Mouse (Mus musculus) liver, adult 2 months (tissue): Measurements from ENCODE around the gene Srsf2. TPM values are rescaled to one million over a fixed set of nuclear protein-coding genes. Genes with fewer than 3 reads are reported as not detected.

Source experiments
- DNase-seq: peaks from one replicate; pipeline ENCODE4 v3.0.0-alpha.2; 2011; ENCODE audit warnings: low read depth, low spot score; ENCODE audit errors: extremely low read depth
- H3K27ac ChIP-seq: fragments of 200-500 bp; replicated peaks from 2 replicates; pipeline ENCODE4 v1.5.1; 2012; ENCODE audit warnings: low read depth, mild to moderate bottlenecking, control low read depth, inconsistent platforms, low read length; ENCODE audit not compliant: insufficient read depth
- H3K27me3 ChIP-seq: fragments of 200-500 bp; 2 replicates; pipeline ENCODE4 v1.6.1; 2012; ENCODE audit warnings: mild to moderate bottlenecking, moderate library complexity, low read length, inconsistent platforms; ENCODE audit not compliant: control insufficient read depth, insufficient read depth
- H3K36me3 ChIP-seq: fragments of 200-500 bp; 2 replicates; pipeline ENCODE4 v1.6.1; 2012; ENCODE audit warnings: low read length, inconsistent platforms; ENCODE audit not compliant: control insufficient read depth, insufficient read depth
- H3K4me1 ChIP-seq: fragments of 200-500 bp; 2 replicates; pipeline ENCODE4 v1.6.1; 2011; ENCODE audit warnings: low read length; ENCODE audit not compliant: control insufficient read depth, insufficient read depth
- H3K4me3 ChIP-seq: fragments of 200-500 bp; 2 replicates; pipeline ENCODE4 v1.5.1; 2011; ENCODE audit warnings: low read depth, mild to moderate bottlenecking, control low read depth, low read length, moderate library complexity; ENCODE audit not compliant: insufficient read depth
- H3K79me2 ChIP-seq: fragments of 200-500 bp; 2 replicates; pipeline ENCODE4 v1.6.1; 2012; ENCODE audit warnings: inconsistent platforms, mild to moderate bottlenecking, low read length, moderate library complexity; ENCODE audit not compliant: control insufficient read depth, insufficient read depth
- H3K9ac ChIP-seq: fragments of 200-500 bp; 2 replicates; pipeline ENCODE4 v1.6.1; 2012; ENCODE audit warnings: low read depth, mild to moderate bottlenecking, control low read depth, inconsistent platforms, low read length
- CTCF ChIP-seq: fragments of 200-500 bp; IDR thresholded peaks from 2 replicates; pipeline ENCODE4 v1.5.1; 2011; ENCODE audit warnings: low read depth, low read length, control low read depth
- POLR2A ChIP-seq: fragments of 200-500 bp; IDR thresholded peaks from 2 replicates; pipeline ENCODE4 v1.6.1; 2011; ENCODE audit warnings: low read length, control low read depth; ENCODE audit not compliant: insufficient read depth; ENCODE audit errors: extremely low read depth
- WGBS: fragments of 180-500 bp; shearing (Covaris S2); methylation state at CpG from one replicate; pipeline ENCODE4 v1.1.7; 2018; 5-methylcytosine and 5-hydroxymethylcytosine counted together
- polyA plus RNA-seq: library from polyadenylated mRNA; depleted of rRNA; stranded (reverse); fragments of >200 nt; gene quantifications from 2 replicates; pipeline ENCODE4 v1.2.3, GENCODE M21; 2012
- total RNA-seq: library from RNA; depleted of rRNA; stranded (reverse); fragments of >200 nt; gene quantifications from 2 replicates; pipeline ENCODE4 v1.2.3, GENCODE M21; 2014

The Srsf2 gene
- total and polyA plus RNA-seq, 2 experiments: 50.6 to 250 TPM

DNA sequence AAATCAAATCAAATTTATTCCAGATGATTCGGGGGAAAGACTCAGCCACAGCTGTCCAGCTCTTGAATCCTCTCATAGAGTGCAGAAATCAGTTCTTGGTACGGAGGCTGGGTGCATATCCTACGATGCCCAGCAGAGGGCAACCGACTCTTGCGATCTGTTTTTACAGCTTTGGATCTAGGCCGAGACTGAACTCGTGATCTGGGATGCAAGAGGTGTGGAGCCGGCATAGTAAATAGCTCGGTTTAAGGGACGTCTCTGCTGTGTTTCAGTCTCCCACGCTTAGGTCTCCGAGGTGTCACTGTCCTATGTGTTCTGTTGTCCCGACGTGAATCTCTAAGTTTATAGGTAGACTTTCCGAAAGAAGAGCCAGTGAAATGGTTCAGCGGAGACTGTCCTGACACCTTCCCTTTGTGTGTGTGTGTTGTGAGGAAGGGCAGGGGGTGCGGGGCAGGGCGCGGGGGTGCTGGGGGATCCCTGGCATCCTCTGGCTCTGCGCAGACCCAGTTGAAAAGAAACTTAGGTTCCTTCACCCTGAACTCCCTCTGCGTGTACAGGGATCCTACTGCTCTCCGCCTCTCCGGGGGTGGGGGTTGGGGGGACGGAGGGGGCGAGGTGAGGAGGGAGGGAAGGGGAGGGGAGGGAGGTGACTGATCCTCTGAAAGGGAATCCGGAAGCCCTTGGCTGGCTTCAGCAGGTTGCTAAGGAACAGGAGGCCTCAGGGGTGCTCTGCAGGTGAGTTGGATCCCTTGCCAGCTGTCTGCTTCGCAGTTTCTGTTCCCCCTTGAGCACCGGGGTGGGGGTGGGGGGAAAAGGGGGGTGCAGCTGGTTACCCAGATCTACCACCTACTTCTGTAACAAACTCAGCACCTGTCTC, 32.6 kb upstream of the Srsf2 start:
- peak; percentile 72 for DNase-seq
- Histone ChIP-seq H3K4me1 (no peaks in the 10 kb centered on the region), H3K4me3 (peak overlapping the region; percentile 6; the same call in 1 of the 2 replicates), H3K27ac (no peak overlapping the region), H3K36me3 (no peaks in the 10 kb centered on the region), H3K27me3 (no peaks in the 10 kb centered on the region), H3K9ac (no peak overlapping the region), H3K79me2 (no peaks in the 10 kb centered on the region)
- WGBS: 9% methylated on average over 28 of the region's 28 CpGs
- TF ChIP-seq CTCF (peak; percentile 84), POLR2A (no peak)

DNA sequence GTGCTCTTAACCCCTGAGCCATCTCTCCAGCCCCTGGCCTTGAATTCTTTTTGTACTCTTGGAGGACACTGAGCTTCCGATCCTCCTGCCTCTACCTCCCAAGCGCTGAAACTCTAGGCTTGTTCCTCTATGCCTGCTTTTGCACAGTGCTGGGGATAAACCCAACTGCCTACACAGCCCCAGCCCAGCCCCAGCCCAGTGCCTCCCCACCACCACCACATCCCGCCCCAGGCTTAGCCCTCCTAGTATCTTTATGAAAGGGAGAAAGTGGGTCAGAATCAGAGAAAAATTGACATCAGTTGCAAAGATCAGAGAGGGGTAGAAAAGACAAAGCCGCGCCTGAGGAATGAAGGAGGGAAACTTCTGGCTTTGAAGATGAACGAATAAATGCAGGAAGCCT, 31.2 kb upstream of the Srsf2 start:
- no peak overlapping the region for H3K4me3 ChIP-seq
- H3K27ac ChIP-seq: no peak overlapping the region
- no peak overlapping the region for H3K9ac ChIP-seq
- no peaks in the 10 kb centered on the region for H3K4me1 ChIP-seq
- no peak for DNase-seq
- no peaks in the 10 kb centered on the region for H3K27me3 ChIP-seq
- no peak for TF ChIP-seq CTCF
- no peak for TF ChIP-seq POLR2A
- no peaks in the 10 kb centered on the region for H3K36me3 ChIP-seq
- 87% methylated on average over 6 of the region's 6 CpGs for WGBS
- H3K79me2 ChIP-seq: no peaks in the 10 kb centered on the region

DNA sequence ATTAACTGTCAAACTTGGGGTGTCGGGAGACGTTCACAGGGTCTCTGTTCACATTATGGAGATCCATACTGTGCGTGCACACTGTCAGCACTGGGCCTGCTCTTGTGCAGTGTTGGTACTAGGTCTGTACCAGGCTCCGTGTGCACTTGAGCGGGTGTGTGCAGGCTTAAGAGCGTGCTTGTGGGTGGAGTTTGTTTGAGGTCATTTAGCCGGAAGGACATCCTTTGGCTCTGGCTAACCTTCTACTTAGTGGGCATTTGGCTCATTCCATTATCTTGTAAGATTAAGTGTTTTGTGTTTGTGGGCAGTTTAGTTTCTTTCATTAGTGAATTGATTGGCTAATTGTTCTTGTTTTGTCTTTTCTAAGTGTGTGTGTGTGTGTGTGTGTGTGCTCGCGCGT, 29.6 kb upstream of the Srsf2 start:
- no peak overlapping the region for H3K27ac ChIP-seq
- no peaks in the 10 kb centered on the region for H3K36me3 ChIP-seq
- no peaks in the 10 kb centered on the region for H3K4me1 ChIP-seq
- no peak overlapping the region for H3K9ac ChIP-seq
- no peak for DNase-seq
- no peak for TF ChIP-seq POLR2A
- no peak for TF ChIP-seq CTCF
- H3K27me3 ChIP-seq: no peaks in the 10 kb centered on the region
- H3K4me3 ChIP-seq: no peak overlapping the region
- 89% methylated on average over 10 of the region's 10 CpGs for WGBS
- no peaks in the 10 kb centered on the region for H3K79me2 ChIP-seq

DNA sequence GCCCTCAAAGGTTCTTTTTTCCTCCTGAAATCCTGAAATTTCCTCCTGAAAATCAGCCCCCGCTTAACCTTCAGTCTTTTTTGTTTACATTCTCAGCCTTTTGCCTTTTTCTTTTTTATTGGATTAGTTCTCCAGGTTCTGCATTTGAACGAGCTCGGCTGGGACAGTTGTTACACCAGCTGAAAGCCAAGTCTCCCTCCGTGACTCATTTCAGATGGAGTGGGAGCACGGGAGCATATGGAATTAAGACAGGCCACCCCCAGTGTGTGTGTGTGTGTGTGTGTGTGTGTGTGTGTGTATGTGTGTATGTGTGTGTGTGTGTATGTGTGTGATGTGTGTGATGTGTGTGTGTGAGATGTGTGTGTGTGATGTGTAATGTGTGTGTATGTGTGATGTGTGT, 28.5 kb upstream of the Srsf2 start:
- Histone ChIP-seq H3K79me2 (no peaks in the 10 kb centered on the region), H3K4me1 (no peaks in the 10 kb centered on the region), H3K27ac (no peak overlapping the region), H3K9ac (no peak overlapping the region), H3K4me3 (no peak overlapping the region), H3K36me3 (no peaks in the 10 kb centered on the region), H3K27me3 (no peaks in the 10 kb centered on the region)
- no peak for TF ChIP-seq POLR2A
- no peak for TF ChIP-seq CTCF
- WGBS: 70% methylated on average over 5 of the region's 5 CpGs
- no peak for DNase-seq

DNA sequence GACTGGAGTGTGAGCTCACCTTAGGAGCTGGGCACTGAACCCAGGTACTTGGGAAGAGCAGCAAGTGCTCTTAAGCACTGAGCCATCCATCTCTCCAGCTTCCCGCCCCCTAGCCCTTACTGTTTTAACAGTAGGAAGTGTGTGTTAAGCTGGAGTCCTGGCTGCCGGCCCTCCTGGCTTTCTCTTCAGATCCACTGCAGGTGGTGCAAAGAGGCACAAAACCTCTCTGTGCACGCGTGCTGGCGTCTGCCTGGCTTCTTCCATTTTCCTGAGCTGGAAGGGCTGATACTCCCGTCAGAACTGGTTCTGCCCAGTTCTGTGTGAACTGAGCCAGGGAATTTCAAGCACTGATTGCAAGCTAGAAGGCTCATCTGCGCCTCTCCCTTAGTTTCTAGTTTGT, 27.9 kb upstream of the Srsf2 start:
- Histone ChIP-seq H3K4me1 (no peaks in the 10 kb centered on the region), H3K27me3 (no peaks in the 10 kb centered on the region), H3K9ac (no peak overlapping the region), H3K79me2 (no peaks in the 10 kb centered on the region), H3K36me3 (no peaks in the 10 kb centered on the region), H3K4me3 (no peak overlapping the region), H3K27ac (no peak overlapping the region)
- TF ChIP-seq CTCF: no peak
- no peak for TF ChIP-seq POLR2A
- no peak for DNase-seq
- WGBS: 81% methylated on average over 7 of the region's 7 CpGs

DNA sequence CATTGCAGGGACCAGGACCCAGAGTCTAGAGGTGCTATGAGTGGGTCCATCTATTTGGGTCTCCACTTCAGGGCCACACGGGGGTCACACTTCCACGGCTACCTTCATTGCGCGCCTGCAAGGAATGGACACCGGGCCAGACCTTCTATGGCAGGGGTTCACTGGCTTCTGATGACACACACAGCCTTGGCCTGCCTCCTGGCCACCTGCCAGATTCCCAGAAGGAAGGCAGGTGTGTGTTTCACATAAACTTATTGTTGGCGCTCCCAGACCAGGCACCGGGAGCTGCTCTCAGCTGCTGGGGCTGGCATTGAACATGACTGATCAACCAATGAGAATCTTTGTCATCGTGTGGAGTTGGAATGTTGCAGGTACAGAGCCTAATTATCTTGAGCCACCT, 25.6 kb upstream of the Srsf2 start:
- no peaks in the 10 kb centered on the region for H3K27me3 ChIP-seq
- 94% methylated on average over 8 of the region's 8 CpGs for WGBS
- H3K9ac ChIP-seq: no peak overlapping the region
- no peak for TF ChIP-seq POLR2A
- no peak for TF ChIP-seq CTCF
- peaks cover 10% of the 10 kb centered on the region; the same call in 1 of the 2 replicates for H3K36me3 ChIP-seq
- no peak for DNase-seq
- no peak overlapping the region for H3K27ac ChIP-seq
- no peaks in the 10 kb centered on the region for H3K4me1 ChIP-seq
- H3K79me2 ChIP-seq: no peaks in the 10 kb centered on the region
- no peak overlapping the region for H3K4me3 ChIP-seq
